Mouse (Mus musculus) urinary bladder, postnatal 0 days (tissue): ENCODE data around the gene Pml. TPM values are rescaled to one million over a fixed set of nuclear protein-coding genes. Genes with fewer than 3 reads are reported as not detected.

Source experiments
- microRNA-seq: library from miRNA; unstranded; fragments of <30 nt; microRNA quantifications from one replicate; pipeline ENCODE4, GENCODE M21; 2016
- polyA plus RNA-seq: library from polyadenylated mRNA; unstranded; fragments of >200 nt; fragmentation: Nextera tagmentation; extraction: Ambion mirVana; gene quantifications from 2 replicates; pipeline ENCODE4 v1.2.1, GENCODE M21; 2015

The Pml gene
- 10.4 and 10.8 TPM in 2 replicates for polyA plus RNA-seq

GRCm38 (mm10) chr9:58249592-58250192, at the start of gene Pml:
Pml (minus strand) TSS chr9:58249786.

GRCm38 (mm10) chr9:58253033-58253804, 3.6 kb upstream of the Pml start, which contains the start of gene Stoml1:
Stoml1 (plus strand) TSS chr9:58253164.

GRCm38 (mm10) chr9:58203516-58204447, 45.8 kb downstream of the Pml start, which contains the start of the genes Islr and Islr2:
Islr (minus strand) TSS chr9:58204306.
Islr2 (minus strand) TSS chr9:58204319.

Small RNAs within 50 kb of the gene (microRNA-seq; reads per million reads assigned to microRNA genes)
- gene Mir6385 = not detected

Other genes with a start within 250 kb of the Pml start
- 1.2 and 5.2 TPM in 2 replicates for gene Cyp11a1, start 243.4 kb downstream of the Pml start, polyA plus RNA-seq
- gene Stra6, start 186.0 kb downstream of the Pml start, polyA plus RNA-seq = 0.07 and 0.12 TPM in 2 replicates
- gene Ccdc33, start 131.0 kb downstream of the Pml start, polyA plus RNA-seq = not detected in 2 replicates
- gene Islr, start 45.5 kb downstream of the Pml start, polyA plus RNA-seq = 85.1 and 85.6 TPM in 2 replicates
- 0.11 and 0.18 TPM in 2 replicates for gene Islr2, start 45.5 kb downstream of the Pml start, polyA plus RNA-seq
- 33.5 and 34.3 TPM in 2 replicates for gene Stoml1, start 3.4 kb upstream of the Pml start, polyA plus RNA-seq
- gene Loxl1, start 63.4 kb upstream of the Pml start, polyA plus RNA-seq = 121 and 138 TPM in 2 replicates
- not detected in 2 replicates for gene Tbc1d21, start 120.7 kb upstream of the Pml start, polyA plus RNA-seq
- 0.45 and 0.60 TPM in 2 replicates for gene Insyn1, start 238.8 kb upstream of the Pml start, polyA plus RNA-seq